Mouse (Mus musculus) adrenal gland, postnatal 4 days (tissue): ENCODE results near the gene Tsc1. TPM values are rescaled to one million over a fixed set of nuclear protein-coding genes. Genes with fewer than 3 reads are reported as not detected.
A peak's percentile ranks its signal among the peaks of the same experiment; 100 is the strongest.

ENCODE experiments used
- DNase-seq, 2 experiments: peaks; one replicate each; pipeline ENCODE4 v3.0.0; 2021 to 2022; ENCODE audit warnings: low spot score in 2 of 2, mixed read lengths in 2 of 2
- total RNA-seq, 2 experiments: library from RNA; stranded (reverse); gene quantifications; 2 replicates each; pipeline ENCODE4 v1.2.3; 2021

The Tsc1 gene
- total RNA-seq, 2 experiments from 2014 or later: 27.7 to 28.0 TPM

- DNase-seq: peak in 1 of 2 experiments; percentile 17
Measured at GRCm38 (mm10) chr2:28641435-28641941, 460 bp downstream of the Tsc1 start.

DNA sequence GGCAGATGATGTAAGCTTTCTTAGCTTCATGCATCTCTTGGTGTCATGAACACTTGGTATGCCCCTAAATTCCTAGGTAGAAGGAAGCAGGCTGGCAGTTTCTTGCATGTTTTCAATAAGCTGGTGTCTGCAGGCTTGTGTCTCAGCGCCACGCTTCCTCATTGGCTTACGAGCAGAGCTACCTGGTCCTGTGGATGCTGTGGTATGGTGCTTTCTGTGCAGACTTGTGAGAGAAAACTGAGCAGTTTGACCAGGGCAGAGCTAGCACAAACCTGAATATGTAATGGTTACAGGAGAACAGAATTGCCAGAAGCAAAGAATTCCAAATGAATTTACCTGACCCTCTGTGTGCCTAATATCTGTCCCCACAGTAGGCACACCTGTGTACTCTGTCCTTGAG, 2.1 kb downstream of the Tsc1 start:
- DNase-seq: no peak

DNA sequence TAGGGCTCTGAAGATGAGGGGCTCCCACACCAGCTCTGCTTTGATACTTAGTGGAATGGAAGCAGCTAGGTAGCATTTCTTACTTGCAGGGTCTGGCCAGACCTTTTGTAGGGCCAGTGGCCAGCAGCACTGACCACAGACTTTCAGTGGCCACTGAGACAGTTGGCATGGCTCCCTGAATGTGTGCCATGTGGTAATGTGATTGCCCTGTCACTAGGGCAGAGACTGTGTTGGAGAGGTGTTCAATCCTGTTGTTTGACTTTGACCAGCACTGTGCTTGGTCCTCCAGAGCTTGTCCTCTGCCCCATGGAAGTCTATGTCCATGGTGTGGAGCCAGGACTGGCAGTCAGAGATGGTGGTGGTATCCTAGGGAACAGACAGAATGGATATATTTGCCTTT, 9.5 kb downstream of the Tsc1 start:
- DNase-seq: no peak

GRCm38 (mm10) chr2:28653351-28653750, 12.3 kb downstream of the Tsc1 start:
- no peak for DNase-seq

DNA sequence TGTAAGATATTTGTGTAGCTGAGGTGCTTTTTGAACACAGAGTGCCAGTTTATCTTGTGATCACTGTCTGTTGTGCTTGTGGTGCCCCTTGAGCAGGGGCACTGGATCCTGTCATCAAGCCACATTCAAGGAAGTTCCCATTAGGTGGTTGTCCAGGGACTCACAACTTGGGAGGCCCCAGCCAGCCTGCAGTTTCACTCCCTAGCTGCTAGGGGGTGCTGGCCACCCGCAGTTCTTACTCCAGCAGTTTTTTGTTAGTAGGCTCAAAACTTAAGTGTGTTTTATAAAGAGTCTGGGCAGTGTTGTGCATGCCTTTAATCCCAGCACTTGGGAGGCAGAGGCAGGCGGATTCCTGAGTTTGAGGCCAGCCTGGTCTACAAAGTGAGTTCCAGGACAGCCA, 13.3 kb downstream of the Tsc1 start:
- no peak for DNase-seq

GRCm38 (mm10) chr2:28656216-28656615, 15.2 kb downstream of the Tsc1 start:
- DNase-seq: no peak

DNA sequence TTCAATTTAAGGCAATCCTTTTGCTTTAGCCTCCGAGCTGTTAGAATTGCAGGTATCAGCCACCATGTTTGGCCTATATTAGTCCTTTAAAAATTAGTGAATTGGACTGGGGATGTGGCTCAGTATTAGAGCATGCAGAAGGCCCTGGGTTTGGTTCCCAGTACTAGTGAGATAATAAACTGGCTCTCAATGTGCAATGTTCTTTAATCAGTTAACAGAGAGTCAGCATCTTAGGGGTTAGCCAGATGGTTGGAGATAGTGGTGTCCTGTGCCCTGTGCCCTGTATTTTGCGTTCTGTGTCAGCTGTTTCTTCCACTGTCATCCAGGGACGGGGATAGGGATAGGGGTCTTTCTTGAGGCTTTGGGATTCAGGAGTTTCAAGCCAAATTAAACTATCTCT, 21.9 kb downstream of the Tsc1 start:
- no peak for DNase-seq

GRCm38 (mm10) chr2:28665818-28666217, 24.8 kb downstream of the Tsc1 start:
- no peak for DNase-seq

- no peak for DNase-seq
Measured at GRCm38 (mm10) chr2:28671438-28671837, 30.4 kb downstream of the Tsc1 start.

- no peak for DNase-seq
Measured at GRCm38 (mm10) chr2:28676005-28676404, 35.0 kb downstream of the Tsc1 start.

DNA sequence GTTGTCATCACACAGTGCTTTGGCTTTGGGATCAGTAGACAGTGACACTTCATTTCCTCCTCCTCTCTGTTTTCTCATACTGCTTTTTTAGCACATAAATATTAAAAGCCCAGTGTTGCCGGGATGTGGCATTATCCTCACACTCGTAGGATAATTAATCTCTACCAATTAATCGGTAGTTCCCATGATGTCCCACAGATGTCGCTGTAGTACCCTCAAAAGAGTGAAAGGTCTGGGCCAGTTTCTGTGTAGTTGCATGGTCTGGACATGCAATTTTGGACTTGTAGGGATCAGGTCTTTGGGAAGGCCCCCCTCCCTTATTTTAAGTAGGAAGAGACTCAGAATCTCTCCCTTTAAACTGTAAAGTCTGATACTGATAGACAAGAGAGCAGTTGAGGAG, 39.7 kb downstream of the Tsc1 start:
- no peak for DNase-seq

DNA sequence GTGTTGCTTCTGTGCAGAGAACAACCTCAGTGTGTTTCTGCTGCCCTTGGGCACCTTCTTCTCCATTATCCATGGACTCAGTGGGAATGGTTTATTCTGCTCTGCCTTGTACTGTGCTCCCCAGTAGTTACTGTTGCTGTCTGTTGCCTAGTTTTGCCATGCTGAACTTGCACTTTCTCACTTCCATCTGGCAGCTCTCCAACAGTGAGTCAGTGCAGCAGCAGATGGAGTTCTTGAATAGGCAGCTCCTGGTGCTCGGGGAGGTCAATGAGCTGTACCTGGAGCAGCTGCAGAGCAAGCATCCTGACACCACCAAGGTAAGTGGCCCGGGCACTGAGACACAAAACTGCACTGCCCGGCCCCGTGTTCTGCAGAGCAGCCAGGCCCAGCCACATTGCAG, 40.7 kb downstream of the Tsc1 start:
- no peak for DNase-seq

- DNase-seq: no peak
Measured at GRCm38 (mm10) chr2:28685895-28686294, 44.9 kb downstream of the Tsc1 start.

DNA sequence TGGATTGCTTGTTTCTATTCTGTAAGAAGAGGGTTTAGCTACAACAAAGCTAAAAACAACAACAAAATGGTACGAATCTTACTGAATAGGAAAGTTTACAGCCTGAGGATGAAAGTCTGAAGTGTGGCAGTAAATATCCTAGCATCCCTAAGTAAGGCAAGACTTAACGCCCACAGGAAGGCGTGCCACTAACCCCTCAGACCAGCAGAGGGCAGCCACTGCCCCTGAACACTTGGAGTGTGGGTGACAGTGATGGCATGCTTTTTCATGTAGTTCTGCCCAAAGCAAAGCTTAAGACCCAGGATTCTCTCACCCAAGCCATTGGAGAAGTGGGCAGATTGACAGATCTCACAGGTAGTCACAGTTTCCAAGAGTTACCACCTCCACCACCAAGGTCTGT, 47.4 kb downstream of the Tsc1 start:
- DNase-seq: no peak

DNA sequence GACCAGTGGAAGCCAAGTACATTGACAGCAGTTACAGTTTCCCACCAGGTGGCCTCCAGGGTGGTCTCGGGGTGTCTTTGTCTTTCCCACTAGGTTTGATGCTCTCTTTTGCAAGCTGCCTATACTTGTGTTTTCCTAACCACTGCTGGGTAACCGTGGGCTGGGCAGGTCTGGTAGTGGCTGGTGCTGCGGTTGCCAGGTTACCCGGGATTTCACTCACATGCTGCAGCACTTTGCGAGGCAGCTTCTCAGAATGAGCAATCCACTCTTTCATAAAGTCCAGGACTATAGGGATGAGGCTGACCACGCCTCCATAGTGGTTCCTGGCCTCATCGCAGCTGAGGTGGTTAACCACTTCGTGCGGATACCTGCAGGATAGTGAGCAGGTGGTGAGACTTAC, 51.7 kb downstream of the Tsc1 start:
- DNase-seq: no peak

DNA sequence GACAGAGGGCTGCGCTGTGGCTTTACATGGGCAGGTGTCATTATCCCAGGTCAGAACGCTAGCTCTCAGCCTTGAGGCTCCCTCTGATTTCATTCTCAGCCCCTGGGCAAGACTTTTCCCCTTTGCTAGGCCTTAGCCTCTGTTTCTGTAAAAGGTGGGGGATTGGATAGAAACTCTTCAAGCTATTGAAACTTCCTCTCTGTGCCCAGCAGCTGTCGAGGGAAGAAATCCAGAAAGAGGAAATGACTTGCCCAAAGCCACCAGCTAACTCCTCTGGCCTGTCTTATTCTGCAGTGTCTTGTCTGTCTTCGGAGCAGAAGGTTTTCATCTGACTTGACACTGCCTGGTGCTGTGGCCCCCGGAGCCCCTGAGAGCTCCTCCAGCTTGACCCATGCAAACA, 57.5 kb downstream of the Tsc1 start:
- no peak for DNase-seq

GRCm38 (mm10) chr2:28699361-28700335, 58.6 kb downstream of the Tsc1 start, which contains the start of the genes Spaca9 and Ak8:
Gene Spaca9 (minus strand): TSS chr2:28699727.
Gene Ak8 (plus strand): TSS chr2:28700164.
- peak; percentile 50 to 63 for DNase-seq

GRCm38 (mm10) chr2:28701646-28702262, 60.7 kb downstream of the Tsc1 start:
- no peak for DNase-seq

DNA sequence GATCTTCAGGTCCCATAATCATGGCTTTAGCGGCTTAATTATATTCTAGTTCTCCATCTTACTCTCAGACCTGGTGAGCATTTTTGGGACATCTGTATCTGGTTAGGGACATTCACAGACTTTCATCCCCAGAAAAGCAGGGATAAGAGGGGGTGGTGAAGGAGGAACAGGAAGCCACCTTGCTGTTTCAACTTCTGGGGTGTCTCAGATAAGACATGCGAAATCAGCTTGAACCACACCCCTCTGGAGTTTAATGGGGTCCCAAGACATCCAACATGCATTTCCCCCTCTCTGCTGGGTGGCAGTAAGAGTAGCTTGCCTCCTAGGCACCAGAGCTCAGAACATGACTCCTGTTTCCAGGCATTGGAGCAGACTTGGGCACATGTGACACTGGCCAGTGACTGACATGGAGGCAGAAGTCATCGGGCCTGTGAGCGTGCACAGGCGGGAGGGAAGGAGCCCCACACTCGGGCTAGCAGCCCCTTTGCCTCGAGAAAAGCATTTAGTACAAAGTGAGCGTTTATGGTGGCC, 65.1 kb downstream of the Tsc1 start:
- DNase-seq: no peak

DNA sequence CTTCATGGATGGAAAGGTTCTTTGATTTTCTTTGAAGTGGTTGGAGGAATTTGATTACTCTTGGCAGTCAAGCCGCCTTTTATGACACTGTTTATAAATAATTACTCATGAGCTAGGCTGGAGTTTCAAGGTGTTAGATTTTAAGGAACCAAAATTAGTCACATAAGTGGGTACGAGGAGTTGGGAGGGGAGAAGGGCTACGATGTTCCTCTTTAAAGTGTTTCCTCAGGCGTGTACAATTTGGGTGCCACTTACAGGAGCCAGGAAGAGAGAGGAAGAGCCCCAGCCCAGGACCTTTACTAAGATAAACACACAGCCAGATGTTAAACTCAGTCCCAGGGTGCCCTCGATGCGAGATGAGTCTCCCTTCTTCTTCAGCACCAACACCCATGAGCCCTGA, 65.8 kb downstream of the Tsc1 start:
- no peak for DNase-seq

GRCm38 (mm10) chr2:28713036-28713435, 72.0 kb downstream of the Tsc1 start:
- DNase-seq: no peak

DNA sequence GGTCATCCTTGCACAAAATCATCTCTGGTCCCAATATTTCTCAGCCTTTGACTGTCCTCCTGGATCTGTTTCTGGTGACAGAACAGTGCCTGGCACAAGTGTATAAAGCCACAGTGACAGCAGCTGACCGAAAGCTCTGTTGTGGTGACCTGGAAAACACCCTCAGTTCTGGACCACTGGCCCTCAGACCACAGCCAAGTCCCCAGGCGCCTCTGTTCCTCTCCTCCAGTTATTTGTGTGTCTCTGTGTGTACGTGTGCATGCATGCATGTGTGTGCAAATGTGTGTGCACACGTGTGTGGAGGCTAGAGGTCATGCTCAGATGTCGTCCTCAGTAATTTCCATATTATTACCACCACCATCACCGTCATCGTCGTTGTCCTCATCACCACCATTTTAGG, 81.4 kb downstream of the Tsc1 start:
- DNase-seq: no peak
